Mouse (Mus musculus) hematopoietic stem cell, adult 5-6 weeks (primary cell): ENCODE results near the gene Plcb4. TPM values are rescaled to one million over a fixed set of nuclear protein-coding genes. Genes with fewer than 3 reads are reported as not detected.

Source experiments
- ATAC-seq, 2 experiments: fragments of 125-278 bp in 1 of 2; replicated peaks in 1 of 2; 2 replicates each; pipeline ENCODE4 v1.8.0; 2016 to 2017; ENCODE audit warnings: inconsistent platforms in 2 of 2, mild to moderate bottlenecking in 2 of 2, moderate number of reproducible peaks in 2 of 2, low read depth in 1 of 2, moderate TSS enrichment in 1 of 2; ENCODE audit not compliant: low FRiP score in 2 of 2, poor library complexity in 2 of 2, severe bottlenecking in 2 of 2, insufficient read depth in 1 of 2, low TSS enrichment in 1 of 2
- total RNA-seq: library from RNA; stranded (forward); fragments of 172-1452, 232-1000 nt; gene quantifications from 2 replicates; pipeline ENCODE4 v1.2.3, GENCODE M21; 2017

The Plcb4 gene
- 36.1 and 38.5 TPM in 2 replicates for total RNA-seq

- peak; percentile 96 to 98 for ATAC-seq
Observed at GRCm38 (mm10) chr2:135658486-135659390, at the start of gene Plcb4. Gene Plcb4, plus strand, starts transcription at chr2:135659011.

GRCm38 (mm10) chr2:135614651-135615261 is 44.1 kb upstream of the Plcb4 start:
- no peak for ATAC-seq

- no peak for ATAC-seq
Observed at GRCm38 (mm10) chr2:135616090-135616489, 42.7 kb upstream of the Plcb4 start.

GRCm38 (mm10) chr2:135618551-135618950 is 40.3 kb upstream of the Plcb4 start:
- ATAC-seq, result no peak

- 0 out of 4 replicates have a peak, but pooled peaks of 1 of the 2 experiments have one; percentile 17 for ATAC-seq
Observed at GRCm38 (mm10) chr2:135619956-135620355, 38.9 kb upstream of the Plcb4 start.

GRCm38 (mm10) chr2:135627821-135628220 is 31.0 kb upstream of the Plcb4 start:
- ATAC-seq, result peak in 1 of 2 experiments; percentile 74; a peak in 2 of 4 replicates

- no peak for ATAC-seq
Observed at GRCm38 (mm10) chr2:135637227-135637626, 21.6 kb upstream of the Plcb4 start.

GRCm38 (mm10) chr2:135641002-135641401 is 17.8 kb upstream of the Plcb4 start:
- ATAC-seq, result no peak

- ATAC-seq, result no peak
Observed at GRCm38 (mm10) chr2:135641636-135642035, 17.2 kb upstream of the Plcb4 start.

GRCm38 (mm10) chr2:135646226-135646625 is 12.6 kb upstream of the Plcb4 start:
- ATAC-seq, result no peak

- ATAC-seq, result no peak
Observed at GRCm38 (mm10) chr2:135646654-135647053, 12.2 kb upstream of the Plcb4 start.

- no peak for ATAC-seq
Observed at GRCm38 (mm10) chr2:135647985-135648384, 10.8 kb upstream of the Plcb4 start.

GRCm38 (mm10) chr2:135650885-135651284 is 7.9 kb upstream of the Plcb4 start:
- no peak; a peak in 1 of 4 replicates for ATAC-seq

- ATAC-seq, result no peak
Observed at GRCm38 (mm10) chr2:135652040-135652439, 6.8 kb upstream of the Plcb4 start.

- ATAC-seq, result no peak
Observed at GRCm38 (mm10) chr2:135652451-135652850, 6.4 kb upstream of the Plcb4 start.

- ATAC-seq, result no peak
Observed at GRCm38 (mm10) chr2:135655948-135656347, 2.9 kb upstream of the Plcb4 start.

GRCm38 (mm10) chr2:135656586-135656985 is 2.2 kb upstream of the Plcb4 start:
- no peak for ATAC-seq

- peak; percentile 24 to 34 for ATAC-seq
Observed at GRCm38 (mm10) chr2:135659391-135660180, 775 bp downstream of the Plcb4 start.
